Mouse (Mus musculus): ENCODE measurements at regions not wholly inside any gene's neighbourhood (a gene's known extent, or its start where the extent isn't known, plus 50 kb on each side); places are given as distances from the start of the nearest gene placed in this dataset.

DNA sequence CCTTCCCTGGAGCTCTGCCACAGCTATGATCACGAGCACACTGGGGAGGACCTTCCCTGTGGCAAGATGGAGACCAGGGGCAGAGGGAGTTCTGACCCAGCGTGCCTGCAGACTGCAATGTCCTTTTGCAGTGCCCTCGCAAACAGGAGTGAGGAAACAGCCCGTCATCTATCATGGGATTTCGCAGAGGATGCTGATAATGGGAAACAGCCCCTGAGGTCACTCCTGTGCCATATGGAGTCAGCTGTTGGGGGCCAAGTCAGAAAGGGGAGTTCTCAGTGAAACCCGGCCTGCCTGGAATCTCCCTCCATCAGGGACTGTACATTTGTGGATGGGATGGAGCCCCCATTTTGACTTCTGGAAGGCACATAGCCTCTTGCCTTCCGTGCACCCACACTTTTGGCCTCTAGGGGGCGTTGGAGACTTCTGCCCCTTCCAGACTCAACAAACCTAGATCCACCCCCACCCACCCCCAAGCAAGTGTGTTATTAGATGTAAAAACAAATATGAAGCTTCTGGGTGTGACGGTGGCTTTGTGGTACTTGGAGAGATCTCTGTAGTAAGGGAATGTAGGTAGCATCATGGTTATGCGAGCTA lies 98.1 kb downstream of the Kdr start:
- DNase-seq = no peak

DNA sequence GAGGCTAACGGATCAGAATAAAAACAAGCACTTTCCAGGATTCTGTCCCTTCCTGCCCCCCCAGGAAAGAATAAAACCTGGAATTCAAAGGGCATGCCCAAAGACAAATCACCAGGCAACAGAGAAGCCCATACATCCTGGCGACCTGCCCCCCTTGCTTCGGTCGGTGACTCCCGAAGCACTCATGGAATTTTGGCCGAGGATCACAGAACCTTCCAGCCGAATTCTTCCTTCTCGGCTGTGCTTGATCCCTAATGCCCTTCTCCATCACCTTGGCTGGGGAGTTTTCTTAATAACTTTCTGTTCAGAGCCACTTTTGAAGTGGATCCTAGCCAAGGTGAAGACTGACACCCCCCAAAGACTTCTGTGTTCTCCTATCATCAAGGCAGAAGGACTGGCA lies 99.9 kb downstream of the Kdr start:
- no peak for DNase-seq

DNA sequence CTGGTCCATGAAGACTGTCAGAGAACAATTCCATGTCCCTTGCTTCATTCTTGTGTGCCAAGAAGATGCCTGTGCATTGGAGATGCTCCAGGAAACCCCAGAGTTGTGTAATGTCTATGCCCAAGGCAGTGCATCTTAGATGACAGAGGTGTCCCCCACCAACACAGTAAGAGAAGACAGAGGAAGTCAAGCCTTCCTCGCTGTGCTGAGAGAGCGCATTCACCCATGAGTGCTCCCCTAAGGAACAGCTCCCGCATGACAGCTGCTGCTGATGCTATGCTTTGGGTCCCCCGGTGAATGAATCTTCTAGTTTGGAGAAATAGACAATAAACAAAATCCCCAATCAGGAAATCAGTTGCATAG lies 100.7 kb downstream of the Kdr start:
- no peak for DNase-seq

DNA sequence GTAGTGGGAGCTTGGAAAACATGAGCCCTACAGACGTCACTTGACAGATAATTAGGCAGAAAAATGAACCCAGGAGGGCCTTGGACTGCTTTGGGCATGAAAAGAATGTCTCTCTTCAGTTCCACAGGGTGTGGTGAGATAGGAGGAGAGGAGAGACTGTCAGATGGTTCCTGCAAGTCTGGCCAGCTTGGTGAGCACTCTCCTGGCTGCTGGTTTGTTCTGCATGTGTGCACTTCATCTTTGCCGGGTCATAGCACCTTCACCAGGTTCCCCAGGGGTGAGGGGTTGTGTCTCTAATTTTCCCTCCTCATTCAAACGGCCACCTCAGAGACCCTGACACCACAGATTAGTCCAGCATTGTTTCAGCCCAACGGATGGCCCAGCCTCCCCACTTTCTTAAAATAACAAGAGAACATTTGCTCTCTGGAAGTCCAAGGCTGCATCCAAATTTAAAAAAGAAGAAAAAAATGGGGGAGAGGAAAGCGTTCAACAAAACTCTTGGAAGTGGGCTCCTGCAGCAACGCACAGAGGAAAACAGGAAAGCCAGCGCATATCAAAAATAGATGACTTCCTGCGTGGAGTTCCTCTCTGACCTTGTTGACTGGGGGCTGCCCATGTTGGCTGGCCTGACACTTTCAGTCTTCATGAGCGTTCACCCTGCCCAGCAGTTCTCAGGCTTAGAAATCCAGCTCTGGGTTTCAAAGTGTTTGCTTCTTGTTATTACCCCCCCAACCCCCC lies 101.2 kb downstream of the Kdr start:
- no peak for DNase-seq

DNA sequence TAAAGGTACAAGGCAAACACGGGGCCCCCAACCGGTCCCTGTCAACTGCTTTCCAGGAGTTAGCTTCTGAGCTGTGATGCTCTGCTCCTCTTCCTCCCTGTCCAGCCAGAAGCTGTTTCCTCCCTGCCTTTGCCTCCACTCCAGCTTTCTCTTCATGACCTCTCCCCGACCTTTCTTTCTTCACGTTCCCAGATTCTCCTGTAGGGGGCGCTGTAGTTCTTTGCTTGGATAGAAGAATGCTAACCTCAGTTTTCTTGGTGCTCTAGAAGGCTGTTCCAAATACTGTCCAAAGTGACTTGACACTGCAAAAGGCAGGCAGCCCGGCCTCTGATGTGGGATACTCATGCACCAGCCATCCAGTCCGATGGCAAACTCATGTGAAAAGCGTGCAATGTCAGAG lies 107.1 kb downstream of the Kdr start:
- peak; percentile 45 to 64 for DNase-seq

DNA sequence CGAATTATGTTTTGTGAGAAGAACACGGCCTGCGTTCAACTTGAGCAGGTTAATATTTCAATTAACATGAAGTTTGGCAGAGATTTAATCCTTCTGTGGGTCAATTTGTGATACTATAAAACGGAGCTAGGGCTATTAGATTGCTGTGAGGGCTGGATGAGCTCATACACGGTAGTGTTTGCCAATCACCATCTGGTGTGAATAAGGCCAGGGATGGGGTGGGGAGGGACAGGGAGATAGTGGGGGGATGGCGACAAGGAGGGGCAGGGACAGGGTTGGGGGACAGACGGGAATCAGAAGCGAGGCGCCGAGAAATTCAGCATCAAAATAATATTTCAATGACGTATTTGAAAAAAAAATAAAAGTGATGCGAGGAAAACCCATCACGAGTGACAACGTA lies 107.6 kb downstream of the Kdr start:
- DNase-seq = no peak

DNA sequence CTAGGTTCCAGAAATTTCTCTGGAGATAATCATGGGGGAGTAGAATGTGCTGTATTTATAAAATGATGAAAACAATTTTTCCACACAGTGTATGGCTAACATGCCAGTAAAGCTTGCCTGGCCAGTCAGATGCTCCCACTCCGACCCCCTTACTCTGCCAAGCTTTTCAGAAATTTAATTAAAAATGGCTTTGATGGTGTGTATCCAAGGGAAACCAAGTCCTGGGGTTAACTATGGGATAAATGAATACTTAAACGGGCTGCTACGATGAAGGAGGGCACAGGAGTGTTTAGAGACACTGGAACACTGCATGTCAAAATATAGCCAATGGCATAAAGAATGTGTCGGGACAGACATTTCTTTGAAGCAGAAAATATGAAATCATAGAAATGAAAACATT lies 108.7 kb downstream of the Kdr start:
- no peak for DNase-seq

DNA sequence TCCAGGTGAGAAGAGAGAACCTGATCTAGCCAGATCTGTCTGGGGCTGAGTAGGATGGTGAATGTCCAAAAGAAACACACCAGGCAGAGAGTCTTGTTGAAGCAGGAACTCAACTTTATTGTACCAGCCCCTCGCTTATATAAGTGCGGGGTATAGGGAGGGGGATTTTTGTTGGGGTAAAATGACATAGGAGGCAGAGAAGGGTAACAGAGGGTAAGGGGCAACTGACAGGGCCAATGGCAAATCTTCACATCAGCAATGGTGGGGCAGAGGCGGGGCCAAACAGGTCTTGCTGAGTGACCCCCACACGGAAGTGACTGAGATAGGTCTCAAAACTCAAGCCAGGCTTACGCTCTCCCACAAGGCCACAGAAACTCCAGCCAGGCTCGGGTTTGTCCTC lies 113.2 kb downstream of the Kdr start:
- DNase-seq = no peak

DNA sequence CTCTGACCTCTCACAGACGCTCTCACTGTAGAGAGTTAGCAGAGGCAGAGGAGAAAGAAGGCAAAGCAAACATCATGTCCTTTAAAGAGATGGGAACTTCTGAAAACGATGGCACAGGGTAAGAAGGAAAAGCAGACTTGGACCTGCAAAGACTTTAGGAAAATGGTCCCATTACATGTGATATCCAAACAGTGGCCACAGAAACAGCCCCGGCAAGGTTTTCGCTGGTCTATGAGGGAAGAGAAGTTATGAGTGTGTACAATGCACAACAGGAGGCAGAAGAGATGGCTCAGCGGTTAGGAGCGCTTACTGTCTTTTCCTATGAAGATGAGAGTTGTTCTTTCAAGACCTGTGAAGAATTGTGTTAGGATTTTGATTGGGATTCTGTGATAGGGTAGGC lies 114.9 kb downstream of the Kdr start:
- DNase-seq = no peak

DNA sequence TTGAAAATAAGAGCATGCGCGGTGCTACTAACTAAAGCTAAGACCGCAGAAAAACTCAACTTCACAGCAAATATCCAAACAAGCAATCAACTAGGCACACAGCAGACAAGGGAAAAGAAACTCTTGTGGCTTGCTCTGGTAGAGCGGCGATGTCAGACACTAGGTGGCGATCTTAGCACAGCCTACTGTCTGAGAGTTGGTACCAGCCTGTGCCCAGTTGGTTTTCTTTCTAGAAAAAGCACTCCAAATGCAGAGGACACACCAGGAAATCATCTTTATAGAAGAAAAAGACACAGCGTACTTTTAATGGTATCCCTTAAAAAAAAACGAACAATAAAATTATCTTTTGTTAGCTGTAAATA lies 115.6 kb downstream of the Kdr start:
- DNase-seq = peak; percentile 46 to 65

DNA sequence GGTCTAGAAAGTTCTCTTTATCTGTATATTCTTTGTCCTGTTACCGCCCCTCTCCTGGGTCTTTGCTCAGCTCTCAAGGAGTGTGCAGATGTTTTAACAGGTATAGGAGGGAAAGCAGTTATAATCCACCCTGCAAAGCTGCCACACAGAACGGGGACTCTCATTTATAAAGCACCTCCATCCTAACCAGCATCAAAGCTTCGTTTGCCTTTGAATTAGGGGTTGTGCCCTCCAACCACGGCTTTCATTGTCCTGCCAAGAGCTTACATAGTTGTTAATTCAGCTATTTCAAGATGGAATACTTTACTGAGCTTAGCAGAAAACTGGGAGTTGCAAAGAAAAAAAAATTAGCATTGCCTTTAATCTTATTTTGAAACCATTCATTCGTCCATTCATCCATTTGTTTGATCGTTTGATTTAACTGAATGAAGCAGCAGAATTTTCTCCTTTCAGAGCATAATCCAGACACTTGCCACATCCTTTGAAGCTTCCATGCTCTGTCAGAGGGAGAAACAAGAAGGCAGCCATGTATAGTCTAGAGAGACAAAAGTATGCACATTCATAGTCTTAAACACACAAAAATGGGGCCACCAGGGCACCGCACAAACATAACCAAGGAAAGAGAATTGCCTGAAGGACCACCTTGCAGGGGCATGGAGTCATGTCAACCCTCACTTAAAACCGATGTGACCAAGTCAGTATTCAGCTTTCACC lies 116.2 kb downstream of the Kdr start:
- DNase-seq = no peak

DNA sequence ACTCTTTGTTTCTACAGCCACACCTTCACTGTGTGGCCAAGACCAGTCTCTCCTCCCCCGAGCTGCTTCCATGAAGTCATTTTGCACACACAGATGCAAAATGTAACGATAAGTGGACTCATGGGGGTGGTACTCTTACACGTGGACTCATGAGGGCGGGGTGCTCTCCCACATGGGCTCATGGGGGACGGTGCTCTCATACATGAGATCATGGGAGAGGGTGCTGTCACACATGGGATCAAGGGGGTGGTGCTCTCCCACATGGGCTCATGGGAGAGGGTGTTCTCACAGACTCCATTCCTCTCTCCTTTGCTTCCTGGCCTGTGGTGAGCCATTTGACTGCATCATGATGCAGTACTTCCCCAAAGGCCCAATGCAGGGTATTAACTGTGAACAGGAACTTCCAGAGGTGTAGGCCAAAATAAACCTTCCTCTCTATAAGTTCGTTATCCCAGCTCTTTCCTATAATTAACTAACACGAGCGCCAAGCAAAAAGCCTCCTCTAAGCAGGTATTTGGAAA lies 118.9 kb downstream of the Kdr start:
- DNase-seq = no peak

DNA sequence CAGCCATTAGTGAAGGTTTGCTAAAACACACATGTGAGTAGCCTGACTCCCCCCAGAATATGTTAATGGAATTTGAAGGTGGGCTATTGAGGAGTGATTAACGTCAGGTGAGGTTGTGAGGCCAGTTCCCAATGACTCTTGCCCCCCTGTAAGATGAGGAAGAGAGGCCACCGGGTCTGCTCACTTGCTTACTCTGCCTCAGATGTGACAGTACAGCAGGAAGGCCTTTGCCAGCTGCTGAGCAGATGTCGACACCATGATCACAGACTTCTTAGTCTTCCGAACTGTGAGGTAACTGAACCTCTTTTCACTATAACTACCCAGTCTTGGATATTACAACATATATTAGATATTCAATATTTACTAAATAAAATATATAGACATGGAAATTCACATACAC lies 127.4 kb downstream of the Kdr start:
- DNase-seq = no peak

DNA sequence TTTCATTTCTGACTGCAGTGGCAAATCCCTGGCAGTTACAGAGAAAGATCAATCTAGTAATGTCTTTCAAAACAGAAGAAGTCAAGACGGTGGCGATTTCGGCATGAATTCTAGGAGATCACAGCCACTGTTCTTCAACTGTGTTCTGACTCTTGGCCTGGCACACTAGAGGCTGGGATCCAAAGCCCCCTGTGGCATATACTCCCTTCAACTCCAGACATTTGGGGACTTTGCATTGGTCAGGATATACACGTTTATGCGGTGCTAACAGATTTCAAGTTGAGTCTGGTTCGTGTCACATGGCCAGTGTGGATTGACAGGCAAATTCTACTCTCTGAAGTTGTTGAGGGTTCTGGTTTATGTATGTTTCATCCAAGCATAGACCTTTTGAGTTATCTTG lies 130.3 kb downstream of the Kdr start:
- DNase-seq = no peak

DNA sequence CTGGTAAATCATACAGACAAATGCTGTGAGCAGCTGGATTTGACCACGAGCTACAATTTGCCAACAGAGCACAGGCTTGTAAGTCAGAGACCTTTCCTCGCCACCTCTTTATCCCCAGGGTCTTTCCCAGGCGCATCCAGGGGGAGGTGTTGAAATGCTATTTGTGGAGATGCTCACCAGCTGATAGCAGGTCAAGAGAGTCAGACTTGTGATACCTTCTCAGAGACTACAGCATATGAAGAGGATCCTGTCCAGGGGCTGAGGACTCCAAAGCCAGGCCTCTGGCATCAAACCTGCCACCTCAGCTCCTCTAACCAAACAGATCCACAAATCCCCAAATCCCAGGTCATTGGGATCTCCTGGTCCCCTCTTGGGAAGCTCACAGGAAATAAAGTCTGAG lies 130.9 kb downstream of the Kdr start:
- no peak for DNase-seq

DNA sequence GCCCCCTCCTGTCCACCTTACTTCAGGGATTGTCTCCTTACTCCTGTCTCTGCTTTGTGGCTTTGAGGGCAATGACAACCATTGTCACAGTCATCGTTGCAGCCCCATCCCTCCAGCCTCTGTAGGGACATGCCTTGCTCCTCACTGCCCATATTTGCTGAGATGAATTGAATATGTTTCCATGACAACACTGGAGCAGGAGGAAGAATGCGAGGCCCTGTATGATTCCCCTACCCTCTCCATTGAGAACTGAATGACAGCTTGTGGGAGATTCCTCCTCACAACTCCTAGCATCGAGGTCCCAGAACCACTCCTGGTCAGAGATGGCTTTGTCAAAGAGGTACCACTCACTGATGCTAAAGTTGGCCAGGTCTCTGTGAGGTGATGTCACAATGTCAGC lies 132.2 kb downstream of the Kdr start:
- no peak for DNase-seq

DNA sequence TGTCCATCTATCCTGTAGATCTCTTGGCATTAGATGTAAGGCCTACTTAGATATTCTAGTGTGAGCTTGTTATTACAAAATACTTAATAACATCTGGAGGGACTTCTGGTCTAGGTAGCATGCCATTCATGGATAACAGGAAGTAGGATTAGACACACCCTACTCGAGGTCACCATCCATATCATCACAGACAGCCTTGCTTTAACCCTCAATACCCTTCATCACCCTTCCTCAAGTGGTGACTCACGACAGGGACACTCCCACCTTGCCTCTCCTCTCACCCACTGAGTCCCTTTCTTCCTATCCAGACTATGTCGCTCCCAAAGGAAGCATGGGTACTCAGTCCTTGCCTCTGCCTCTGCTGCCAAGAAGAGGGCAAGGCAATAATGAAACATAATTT lies 134.5 kb downstream of the Kdr start:
- DNase-seq = no peak

DNA sequence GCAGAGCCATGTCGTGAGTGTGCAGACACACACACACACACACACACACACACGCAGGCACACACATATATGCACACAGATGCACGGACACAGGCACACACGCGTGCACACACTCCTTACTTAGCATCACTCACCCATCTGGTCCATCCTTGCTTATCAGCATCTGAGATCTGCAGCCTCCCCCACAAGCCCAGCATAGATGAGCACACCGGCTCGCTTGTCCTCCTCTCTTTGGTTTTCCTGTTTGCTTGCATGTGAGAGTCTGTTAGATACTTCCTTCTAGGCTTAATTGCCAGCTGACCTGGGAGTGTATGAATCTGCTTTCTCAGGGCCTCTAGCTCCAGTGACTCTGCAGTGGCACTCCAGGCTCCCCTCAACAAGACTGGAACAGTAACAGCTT lies 137.8 kb downstream of the Kdr start:
- DNase-seq = no peak

DNA sequence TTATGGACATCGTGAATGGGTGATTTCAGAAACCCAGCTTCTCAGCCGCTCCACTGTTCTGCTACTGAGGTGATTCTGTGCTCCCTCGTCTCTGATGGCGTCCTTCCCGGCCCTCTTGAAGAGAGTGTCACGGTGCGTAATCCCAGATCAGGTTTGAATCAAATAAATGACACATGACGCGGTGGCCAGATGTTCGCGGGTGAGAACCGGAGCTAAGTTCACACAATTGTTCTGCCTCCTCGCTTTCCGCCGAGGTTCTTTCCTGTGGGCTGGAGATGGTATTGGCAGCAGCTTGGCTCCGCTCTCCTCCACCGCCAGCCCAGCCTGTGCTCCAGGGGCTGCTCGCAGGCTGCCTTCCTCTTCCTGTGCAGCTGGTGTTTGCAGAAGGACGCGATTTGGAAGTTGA lies 142.7 kb downstream of the Kdr start:
- DNase-seq = peak in 1 of 2 experiments; percentile 17

DNA sequence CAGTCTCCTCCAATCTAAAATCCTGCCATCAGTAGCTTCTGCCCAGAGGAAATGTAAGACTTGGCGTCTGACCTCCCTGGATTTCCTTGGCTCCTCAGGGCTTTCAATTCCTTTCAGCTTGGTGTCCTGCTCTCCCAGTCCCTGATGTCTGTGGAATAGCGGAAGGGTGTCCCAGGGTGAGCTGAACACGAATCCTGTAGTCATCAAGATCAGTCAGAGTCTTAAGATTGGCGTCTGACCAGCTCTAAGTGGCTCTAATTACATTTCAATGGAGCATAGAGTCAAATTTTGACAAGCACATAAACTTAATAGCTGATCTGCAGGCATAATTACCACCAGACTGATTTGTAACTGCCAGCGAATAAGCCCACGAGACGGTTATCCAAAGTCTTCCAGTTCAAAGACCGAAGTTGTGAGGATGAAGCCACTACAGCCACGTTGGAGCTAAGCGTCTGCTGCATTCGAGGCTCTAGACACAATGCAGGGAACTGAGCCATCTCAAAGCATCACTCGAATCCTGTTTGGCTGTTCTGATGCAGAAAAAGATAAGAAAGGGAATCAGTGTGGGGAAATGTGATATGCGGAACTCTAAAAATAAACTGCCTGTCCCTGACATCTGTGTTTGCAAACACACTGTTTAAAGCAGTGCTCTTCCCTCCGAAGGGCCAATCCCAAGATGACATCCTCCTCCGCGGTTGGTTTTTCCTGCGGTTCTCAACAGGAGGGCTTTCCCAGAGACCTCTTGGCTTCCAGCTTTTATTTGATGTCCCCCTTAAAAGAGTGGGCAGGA lies 143.3 kb downstream of the Kdr start:
- DNase-seq = no peak

DNA sequence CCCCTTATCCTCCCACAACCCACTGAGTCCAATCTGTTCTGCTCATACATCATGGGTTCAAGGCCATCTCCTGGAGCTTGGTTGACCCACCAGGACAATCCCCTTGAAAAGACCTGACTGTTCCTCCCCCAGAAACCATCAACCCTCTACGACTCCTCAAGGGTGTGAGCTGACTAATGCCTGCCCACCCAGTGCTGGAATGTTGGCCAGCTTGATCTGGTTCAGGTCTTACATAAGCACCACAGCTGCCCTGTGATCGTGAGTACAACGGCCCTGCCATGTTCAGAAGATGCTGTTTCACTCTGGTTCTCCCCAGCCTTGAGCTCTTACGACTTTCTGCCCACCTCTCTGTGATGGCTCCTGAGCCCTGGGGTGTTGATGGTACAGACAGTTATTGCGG lies 145.9 kb downstream of the Kdr start:
- no peak for DNase-seq

DNA sequence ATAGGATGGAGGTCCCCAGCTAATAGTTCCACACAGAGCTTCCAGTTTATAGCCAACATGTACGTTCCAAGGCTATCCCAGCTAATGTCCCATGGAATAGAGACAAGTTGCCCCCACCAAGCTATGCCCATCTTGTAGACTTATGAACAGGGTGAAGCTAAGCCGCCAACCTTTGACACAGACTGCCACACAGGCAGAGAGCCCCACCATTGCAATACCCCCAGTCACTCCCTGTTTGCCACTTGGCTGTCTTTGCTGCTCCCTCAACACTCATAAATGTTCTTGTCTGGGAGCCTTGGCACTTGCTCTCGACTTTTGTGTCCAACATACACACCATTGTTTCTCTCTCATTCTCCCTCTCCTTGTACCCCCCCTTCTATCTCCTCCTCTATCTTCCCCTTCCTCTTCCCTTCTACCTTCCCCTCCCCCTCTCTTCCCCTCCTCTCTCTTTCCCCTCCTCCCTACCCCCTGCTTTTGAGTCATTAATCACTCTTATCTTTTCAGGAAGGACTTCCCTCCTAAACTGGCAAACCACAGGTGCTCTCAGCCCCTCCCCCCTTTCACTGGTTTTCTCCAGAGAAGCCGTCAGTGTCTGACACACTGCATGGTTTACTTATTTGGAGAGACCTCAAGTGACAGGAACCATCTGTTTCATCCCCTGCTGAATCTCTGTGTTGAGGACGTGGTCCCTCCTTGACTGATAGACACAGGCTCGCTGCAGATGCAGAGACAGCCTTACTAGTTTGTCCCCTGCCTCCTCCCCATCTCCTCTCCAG lies 148.2 kb downstream of the Kdr start:
- DNase-seq = no peak
